Mouse (Mus musculus) adrenal gland (tissue): ENCODE measurements around the gene Trim40.

Experiments used
- intact Hi-C: fragments of 180-260 bp; cut with DNase I; formaldehyde crosslinking; loops from one replicate; pipeline ENCODE4 v1.15.1; 2025

Gene Trim40

DNA sequence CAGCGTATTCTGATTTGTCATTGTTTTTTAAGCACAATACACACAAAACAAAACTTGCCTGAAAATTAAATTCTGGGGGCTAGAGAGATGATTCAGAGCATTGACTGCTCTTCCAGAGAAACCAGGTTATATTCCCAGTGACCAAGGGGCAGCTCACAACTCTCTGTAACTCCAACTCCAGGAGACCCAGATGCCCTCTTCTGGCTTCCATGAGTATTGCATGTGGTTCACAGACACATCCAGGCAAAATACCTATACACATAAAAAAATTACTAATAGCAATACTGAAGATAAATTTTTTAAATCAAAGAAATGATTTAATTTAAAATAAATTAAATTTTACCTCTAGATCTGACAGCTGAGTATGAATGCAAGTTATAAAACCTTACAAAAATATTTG lies 6.7 kb upstream of the Trim40 start:
- intact Hi-C loops: loop anchor here (5.0 kb wide), 3 partner anchors 69 to 306 kb away; partner anchors contain the start of gene Olfr94

DNA sequence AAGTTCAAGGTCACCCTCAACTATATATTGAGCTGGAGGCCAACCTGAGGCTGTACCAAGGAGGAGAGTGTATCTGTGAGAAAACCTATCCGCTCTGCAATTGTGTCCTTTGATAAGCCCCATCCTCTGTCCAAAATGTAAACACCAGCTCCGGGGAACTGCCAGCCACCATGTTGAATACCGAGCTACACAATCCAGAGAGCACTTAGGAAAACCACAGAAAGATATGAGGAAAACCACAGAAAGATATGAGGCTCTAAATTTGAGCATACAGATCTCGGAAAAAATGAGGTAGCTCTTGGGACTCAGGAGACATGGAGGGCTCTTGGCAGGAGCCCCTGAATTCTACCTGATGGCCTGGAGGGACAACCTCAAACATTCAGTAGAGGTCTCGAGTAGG lies 3.5 kb upstream of the Trim40 start:
- intact Hi-C loops: loop anchor here (5.0 kb wide), 1 partner anchor 154 kb away; the partner anchor contains the start of gene Gabbr1

DNA sequence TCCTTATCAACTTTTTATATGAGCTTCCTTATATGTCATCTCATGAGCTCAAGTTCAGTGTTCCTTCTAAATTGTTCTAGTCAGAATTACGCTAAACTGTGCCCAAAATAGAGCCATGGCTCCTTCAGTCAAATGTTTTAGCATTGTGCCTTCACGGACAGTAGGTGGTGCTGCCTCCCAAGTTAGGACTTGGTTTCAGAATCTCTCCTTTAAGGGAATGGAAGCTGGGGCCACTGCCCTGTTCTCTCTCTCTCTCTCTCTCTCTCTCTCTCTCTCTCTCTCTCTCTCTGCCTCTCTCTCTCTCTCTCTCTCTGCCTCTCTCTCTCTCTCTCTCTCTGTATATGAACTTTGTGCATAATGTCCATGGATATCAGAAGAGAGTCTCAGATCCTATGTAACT lies 2.4 kb upstream of the Trim40 start:
- intact Hi-C loops: loop anchor here (5.0 kb wide), 1 partner anchor 155 kb away; the partner anchor contains the start of gene Gabbr1

DNA sequence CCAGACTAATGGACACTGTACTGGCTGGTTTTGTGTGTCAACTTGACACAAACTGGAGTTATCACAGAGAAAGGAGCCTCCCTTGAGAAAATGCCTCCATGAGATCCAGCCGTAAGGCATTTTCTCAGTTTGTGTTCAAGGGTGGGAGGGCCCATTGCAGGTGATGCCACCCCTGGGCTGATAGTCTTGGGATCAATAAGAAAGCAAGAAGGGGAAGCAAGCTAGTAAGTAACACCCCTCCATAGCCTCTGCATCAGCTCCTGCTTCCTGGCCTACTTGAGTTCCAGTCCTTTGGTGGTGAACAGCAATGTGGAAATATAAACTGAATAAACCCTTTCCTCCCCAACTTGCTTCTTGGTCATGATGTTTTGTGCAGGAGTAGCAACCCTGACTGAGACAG lies 1.6 kb upstream of the Trim40 start:
- intact Hi-C loops: loop anchor here (5.0 kb wide), 1 partner anchor 156 kb away; the partner anchor contains the start of gene Gabbr1

DNA sequence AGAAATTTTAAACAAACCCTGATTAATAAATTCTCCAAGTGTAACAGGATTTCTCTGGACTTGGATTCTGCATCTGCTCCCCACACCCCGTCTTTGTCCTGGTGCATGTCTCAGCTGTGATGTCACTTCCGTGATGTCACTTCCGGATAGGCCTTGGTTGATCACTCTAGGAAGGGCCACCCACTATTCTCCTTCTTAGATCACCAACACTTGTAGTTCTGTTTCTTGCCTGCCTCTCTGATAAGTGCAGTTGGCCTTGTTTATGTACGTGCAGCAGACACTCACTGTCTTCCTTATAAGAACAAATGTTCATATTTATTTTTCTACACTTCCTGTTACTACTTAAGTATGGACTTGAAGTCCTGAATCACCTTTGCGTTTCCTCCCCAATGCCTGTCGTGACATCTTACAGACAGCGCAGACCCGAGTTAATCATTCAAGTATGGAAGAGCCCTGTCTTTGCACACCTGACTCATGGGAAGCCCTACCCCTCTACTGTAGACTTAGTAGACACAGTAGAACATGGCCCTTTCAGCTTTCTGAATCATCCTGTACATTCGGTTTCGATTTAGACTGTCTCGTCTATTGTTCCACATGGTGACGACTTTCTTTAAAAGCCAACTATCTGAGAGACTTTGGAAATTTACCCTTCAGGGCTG lies 4.7 kb downstream of the Trim40 start:
- intact Hi-C loops: no loop called here

DNA sequence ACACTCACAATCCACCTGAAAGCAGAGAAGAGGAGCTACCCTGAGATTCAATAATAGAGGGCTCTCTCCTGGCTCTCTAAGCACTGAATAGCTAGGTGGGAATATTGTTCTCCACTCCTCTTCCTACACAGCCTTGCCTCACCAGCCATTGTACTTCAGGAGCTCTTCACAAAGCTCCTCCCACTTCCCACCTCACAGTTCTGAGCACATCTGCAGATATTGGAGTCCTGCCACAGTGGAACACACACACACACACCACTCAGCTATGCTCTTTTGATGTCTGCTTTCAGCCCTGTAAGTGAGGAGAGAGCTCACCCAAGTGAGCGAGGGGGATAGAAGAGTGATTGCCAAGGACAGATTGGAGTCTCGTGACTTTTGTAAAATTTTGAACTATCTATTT lies 6.6 kb downstream of the Trim40 start:
- intact Hi-C loops: no loop called here

DNA sequence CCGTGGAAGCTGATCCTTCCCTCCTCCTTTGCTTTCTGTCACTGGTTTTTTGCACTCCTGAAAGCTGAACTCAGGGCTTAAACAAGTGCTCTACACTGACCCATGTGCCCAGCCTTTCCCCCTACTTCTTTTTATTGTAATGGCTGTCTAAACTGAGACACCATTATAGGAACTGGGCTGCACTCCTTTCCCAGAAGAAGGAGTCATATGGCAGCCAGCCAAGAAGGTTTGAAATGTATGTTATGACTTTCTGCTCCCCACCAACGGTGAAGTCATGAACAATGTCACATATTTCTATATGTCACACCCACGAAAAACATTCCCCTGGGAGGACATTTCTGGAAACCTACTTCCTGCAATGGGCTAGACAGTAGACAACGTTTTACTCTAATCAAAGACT lies 15.3 kb downstream of the Trim40 start:
- intact Hi-C loops: no loop called here

DNA sequence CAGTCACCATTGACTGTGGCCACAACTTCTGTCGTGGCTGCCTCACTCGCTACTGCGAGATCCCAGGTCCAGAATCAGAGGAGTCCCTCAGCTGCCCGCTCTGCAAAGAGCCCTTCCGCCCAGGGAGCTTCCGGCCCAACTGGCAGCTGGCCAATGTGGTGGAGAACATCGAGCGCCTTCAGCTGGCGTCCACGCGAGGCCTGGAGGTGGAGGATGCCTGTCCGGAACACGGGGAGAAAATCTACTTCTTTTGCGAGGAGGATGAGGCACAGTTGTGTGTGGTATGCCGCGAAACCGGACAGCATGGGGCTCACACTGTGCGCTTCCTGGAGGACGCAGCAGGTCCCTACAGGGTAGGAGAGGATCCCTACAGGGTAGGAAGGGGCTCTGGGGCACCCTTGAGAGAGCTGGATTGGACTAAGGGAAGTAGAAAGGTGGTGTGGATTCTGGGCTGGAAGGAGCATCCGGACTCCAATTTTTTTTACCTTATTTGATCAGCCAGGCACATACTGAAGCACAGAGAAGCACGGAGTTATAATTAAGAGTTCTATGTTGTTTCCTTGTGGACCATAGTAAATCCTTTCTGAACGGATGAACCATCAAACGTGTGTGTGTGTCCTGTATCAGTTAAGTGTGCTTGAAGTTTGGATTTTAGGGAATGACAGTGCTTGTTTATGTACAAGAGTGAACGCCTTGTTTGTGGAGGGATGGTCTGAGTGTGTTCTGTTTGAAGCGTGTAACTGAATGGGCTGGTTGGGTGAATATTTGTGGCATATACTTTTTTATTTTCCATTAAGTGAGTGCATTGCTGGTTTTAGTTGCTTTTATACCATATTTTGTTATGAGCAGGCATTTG lies 19.7 kb downstream of the Trim40 start:
- intact Hi-C loops: no loop called here

DNA sequence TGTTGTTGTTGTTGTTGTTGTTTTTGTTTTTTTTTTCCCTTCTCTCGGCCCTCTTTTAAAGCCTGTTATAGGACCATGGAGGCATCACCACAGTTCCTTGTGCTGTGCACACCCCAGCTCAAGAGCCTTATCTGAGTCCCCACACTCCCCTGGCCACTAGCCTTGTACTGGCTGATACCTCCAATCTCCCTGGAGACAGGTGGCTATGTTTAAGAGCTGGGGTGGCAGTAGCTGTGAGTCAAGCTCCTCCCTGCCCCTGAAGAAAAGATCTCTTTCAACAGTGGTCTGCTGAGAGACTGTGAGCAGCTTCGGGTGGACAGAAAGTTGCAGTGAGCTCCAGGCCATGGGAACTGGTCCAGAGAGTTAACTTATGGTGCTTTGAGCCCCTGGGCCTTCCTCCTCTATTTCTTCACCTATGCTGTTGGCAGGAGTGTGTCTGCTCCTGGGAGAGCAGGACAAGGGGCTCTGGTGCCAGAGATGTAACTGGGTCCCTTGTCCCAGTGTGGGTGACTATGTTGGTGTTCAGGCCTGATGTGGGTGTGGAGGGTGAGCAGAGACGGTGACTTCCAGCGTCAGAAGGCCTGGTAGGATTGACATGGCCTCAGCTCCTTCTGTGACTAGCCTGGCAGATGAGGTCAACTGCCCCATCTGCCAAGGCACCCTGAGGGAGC lies 20.5 kb downstream of the Trim40 start, which contains the start of gene Trim10:
Gene Trim10, plus strand, starts transcription at position 291 of the 671 bp plus-strand sequence.
- intact Hi-C loops: no loop called here

DNA sequence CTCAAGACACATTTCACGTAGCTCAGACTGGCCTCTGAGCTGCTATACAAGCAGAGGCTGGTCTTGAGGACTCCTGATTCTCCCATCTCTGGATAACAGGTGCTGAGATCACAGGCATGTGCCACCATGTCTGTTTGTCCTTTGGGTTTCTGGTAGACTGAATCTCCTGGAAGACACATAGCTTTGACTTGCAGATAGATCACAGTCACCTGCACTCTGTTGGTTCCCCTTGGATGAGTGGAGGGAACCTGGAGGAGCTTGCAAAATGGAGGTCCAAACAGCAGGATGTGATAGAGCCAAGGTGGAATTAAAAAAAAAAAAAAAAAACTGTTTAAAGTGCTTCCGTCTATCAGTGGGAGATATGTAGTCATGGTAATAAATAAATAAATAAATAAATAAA lies 21.1 kb downstream of the Trim40 start:
- intact Hi-C loops: no loop called here

DNA sequence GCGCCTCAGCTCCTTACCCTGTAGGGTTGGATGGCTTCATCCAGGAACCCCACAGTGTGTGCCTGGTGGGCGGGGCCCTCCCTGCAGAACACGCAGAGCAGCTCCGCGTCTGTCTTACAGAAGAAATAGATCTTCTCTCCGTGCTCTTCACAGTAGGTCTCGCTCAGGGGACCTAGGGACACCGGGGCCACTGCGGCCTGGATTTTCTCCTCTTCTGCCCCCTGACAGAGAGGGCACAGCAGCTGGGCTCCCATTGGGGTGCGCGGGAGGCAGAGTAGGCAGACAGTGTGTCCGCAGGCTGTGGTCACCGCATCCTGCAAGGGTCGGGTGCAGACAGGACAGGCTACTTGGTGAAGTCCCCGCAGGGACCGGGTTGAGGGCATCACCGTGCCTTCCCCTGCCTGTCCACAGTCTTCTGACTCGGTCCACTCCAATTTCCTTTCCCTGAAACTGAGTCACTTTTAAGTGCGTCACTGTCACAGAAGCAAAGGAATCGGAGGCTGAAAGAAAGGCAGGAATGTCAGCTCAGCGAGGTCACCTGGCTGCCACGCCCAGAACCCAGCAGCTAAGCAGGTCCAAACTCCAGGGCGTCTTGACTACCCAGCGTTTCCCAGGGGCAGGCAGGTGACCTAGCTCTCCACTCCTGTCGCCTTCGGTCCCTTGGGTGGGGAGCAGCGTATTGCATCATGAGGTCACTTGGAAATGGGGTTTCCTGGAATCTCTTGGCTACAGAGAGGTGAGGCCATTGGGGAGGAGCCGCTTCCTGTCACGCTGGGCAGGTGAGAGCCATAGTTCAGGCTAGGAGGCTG lies 23.0 kb downstream of the Trim40 start, which contains the start of gene Trim15:
Gene Trim15, minus strand, starts transcription at position 492 of the 809 bp plus-strand sequence.
- intact Hi-C loops: no loop called here

DNA sequence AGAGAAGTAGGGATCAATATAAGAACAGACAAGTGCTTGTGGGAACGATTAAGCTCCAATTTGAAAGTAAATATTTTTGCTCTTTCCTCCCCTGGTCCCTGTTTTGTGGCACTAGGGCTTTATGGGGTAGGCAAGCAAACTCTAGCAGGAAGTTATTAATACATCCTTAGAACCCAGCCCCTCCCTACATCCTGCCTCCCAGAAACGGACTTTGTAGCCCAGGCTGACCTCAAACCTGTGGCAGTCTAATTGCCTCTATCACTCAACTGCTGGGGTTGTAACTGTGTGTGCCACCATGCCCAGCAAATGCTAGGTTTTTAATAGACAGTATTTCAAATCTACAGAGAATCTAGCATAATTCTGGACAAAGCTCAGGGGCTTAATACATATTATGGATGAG lies 28.2 kb downstream of the Trim40 start:
- intact Hi-C loops: no loop called here

DNA sequence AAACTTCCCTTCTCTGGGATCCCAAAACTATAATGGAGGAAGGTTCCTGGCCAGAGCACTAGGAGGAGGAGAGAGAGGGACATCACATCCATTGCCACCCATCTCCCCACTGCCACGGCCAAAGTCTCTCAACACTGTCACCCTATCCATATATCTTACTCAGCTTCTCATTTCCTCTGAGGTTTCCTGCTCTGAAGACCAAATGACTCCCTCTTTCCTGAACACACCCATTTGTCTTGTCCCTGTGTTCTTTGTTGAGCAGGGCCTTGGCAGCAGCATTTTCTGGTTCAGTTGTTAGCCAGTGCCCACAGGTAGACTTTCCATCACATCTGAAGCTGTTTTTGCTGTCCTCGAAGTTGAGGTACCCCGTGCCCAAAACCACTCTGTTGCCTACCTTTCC lies 31.7 kb downstream of the Trim40 start:
- intact Hi-C loops: no loop called here

DNA sequence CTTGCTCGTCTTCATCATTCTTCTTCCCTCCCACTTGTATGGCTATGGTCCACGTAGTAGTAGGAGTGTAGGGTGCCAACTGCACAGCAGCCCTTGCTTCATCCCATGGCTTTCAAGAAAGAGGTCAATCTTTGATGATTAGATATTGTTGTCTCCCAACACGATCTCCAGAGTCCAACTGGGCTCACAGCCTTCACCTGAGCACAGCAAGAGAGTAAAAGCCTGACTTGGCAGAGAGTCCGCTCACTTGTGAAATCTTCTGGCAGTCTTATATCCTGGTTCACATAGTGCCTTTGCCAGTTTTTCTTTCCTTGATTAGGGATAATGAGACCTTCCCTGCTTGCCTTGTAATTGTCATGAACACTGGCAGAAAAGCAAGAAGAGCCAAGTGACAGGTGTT lies 33.7 kb downstream of the Trim40 start:
- intact Hi-C loops: no loop called here

DNA sequence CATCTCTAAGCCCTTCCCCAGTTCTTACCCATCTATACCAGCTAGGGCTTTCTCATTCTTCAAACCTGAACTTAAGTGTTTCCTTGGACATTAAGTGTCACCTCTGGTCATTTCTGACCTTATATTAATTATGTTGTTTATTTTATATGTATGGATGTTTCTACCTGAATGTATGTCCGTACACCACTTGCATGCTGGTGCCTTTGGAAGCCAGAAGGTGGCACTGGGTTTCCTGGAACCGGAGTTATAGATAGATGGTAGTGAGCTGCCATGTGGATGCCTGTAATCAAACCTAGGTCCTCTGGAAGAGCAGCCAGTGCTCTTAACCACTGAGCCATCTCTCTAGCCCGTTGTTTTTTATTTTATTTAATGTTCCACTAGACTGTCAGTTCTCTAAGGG lies 34.4 kb downstream of the Trim40 start:
- intact Hi-C loops: no loop called here

DNA sequence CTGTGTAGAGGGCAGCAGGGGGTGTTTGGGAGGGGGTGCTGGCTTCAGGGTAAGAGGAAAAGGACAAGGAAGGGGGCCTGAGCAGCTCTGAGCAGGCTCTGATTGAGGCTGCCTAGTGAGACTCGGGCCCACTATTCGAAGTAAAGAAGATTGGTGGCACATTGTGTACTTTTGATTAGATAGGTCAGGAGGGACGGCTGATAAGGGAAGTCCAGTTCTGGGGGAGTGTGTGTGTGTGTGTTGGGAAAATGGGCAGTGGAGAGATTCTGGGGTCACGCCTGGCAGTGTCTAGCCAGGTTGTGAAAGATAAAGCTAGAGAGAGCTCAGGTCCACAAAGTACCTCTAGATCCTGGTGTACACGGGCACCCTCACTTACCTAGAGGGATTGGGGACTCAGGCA lies 38.3 kb downstream of the Trim40 start:
- intact Hi-C loops: no loop called here

DNA sequence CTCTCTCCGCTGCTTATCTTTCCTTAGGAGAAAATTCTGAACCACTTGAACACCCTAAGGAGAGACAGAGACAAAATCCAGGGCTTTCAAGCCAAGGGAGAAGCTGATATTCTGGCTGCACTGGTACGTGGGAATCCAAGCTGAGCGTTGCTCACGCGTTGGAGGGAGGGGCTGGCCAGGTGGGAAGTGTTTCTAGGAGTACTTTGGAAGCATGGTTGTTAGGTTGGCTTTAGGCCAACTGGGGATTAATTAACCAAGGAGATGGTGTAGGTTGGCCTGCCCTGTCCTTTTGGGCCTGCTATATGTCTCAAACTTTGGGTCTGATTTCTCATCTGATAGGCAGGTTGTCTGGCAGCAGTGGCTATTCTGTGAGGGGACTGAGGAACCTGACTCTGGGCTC lies 38.7 kb downstream of the Trim40 start:
- intact Hi-C loops: no loop called here

DNA sequence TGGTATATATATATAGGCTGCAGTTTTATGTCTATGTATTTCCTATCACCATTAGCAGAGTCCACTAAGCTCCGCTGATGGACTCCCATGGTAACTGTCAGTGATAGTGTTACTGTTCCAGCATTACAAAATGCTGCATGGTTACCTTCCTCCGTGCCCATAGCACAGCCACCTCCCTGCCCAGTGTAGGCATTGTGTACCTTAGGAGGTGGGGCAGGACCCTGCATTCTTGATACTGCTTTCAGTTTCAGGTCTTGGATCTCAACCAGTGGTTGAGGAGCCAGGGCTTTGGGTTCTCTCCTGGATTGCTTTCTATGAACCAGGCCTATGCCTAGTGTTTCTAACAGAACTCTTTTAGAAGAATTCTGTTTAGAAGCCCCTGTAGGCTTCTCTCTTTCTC lies 39.9 kb downstream of the Trim40 start:
- intact Hi-C loops: no loop called here

DNA sequence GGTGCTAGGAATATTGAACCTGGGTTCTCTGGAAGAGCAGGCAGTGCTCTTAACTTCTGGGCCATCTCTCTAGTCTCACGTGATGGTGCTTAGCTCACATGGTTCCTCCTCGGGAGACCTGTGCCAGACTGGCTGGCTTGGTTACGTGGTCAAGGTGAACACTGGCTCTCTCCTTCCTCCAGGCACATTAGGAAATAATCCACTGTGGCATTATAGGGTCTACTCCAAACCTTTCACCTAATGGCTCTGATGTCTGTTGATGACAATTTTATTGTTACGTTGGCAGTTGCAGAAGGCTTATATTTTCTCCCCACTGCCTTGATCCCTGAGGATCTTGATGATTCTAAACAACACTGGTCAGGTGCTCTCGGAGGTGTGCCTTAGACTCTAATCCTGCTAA lies 41.0 kb downstream of the Trim40 start:
- intact Hi-C loops: no loop called here

DNA sequence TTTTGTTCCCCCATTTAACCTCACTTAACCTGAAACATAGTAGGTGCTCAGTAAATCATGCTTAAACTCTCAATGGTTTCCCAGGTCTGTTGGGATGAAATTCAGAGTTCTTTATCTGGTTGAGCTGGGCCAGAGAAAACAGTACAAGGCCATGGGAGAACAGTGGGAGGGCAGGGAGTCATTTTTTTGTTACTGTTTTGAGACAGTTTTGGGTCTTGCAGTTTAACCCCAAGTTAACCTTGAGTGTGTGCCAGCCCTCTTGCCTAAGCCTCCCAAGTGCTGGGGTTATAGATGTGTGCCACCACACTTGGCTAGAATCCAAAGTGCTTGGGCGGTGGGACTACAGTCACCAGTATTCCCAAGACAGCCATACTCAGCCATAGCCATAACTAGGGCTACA lies 45.2 kb downstream of the Trim40 start:
- intact Hi-C loops: no loop called here

DNA sequence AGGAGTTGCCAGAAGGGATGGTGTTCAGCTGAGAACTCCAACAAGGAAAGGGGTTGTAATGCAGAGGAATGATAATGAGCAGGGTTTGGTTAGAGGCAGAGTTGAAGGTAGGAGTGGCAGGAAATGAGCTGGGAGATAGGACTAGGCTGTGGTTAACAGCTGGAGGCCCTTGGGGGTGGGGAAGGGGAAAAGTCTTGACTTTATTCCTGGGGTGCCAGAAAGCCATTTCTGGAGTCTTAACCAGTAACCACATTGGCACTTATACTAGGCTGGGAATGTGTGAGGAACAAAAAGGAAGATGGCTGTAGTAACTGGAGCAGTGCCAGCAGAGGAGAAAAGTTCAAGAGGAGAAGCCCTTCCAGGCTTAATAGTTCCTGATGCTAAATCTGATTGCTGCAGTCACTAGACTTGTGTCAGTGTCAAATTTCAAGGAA lies 45.6 kb downstream of the Trim40 start:
- intact Hi-C loops: no loop called here
